Mouse (Mus musculus): ENCODE results near the gene Pogz. TPM values are rescaled to one million over a fixed set of nuclear protein-coding genes. Genes with fewer than 3 reads are reported as not detected.

The Pogz gene
- polyA plus RNA-seq, 1 experiment from 2014 or later, result 21.5 TPM

Other genes starting within 250 kb of the Pogz start
- gene Gm10972, start 194.5 kb upstream of the Pogz start, polyA plus RNA-seq (2014; fragmentation: Nextera tagmentation; extraction: Ambion mirVana), result not detected in 2 replicates
- 5.0 and 5.3 TPM in 2 replicates for gene Tuft1, start 178.7 kb upstream of the Pogz start, polyA plus RNA-seq (2014; fragmentation: Nextera tagmentation; extraction: Ambion mirVana)
- not detected in 2 replicates for gene Selenbp2, start 144.0 kb upstream of the Pogz start, polyA plus RNA-seq (2014; fragmentation: Nextera tagmentation; extraction: Ambion mirVana)
- gene Cgn, start 51.1 kb upstream of the Pogz start, polyA plus RNA-seq (2014; fragmentation: Nextera tagmentation; extraction: Ambion mirVana), result 3.3 and 4.5 TPM in 2 replicates
- 361 and 381 TPM in 2 replicates for gene Psmb4, start 49.4 kb downstream of the Pogz start, polyA plus RNA-seq (2014; fragmentation: Nextera tagmentation; extraction: Ambion mirVana)
- 10.5 and 11.3 TPM in 2 replicates for gene Selenbp1, start 95.5 kb downstream of the Pogz start, polyA plus RNA-seq (2014; fragmentation: Nextera tagmentation; extraction: Ambion mirVana)
- gene Rfx5, start 116.5 kb downstream of the Pogz start, polyA plus RNA-seq (2014; fragmentation: Nextera tagmentation; extraction: Ambion mirVana), result 10.8 and 12.5 TPM in 2 replicates
- 25.1 and 30.1 TPM in 2 replicates for gene Pi4kb, start 137.2 kb downstream of the Pogz start, polyA plus RNA-seq (2014; fragmentation: Nextera tagmentation; extraction: Ambion mirVana)
- gene Zfp687, start 177.9 kb downstream of the Pogz start, polyA plus RNA-seq (2014; fragmentation: Nextera tagmentation; extraction: Ambion mirVana), result 18.0 and 23.0 TPM in 2 replicates
- gene Psmd4, start 205.0 kb downstream of the Pogz start, polyA plus RNA-seq (2014; fragmentation: Nextera tagmentation; extraction: Ambion mirVana), result 311 and 325 TPM in 2 replicates